Mouse (Mus musculus) spleen, postnatal 10 days (tissue): ENCODE results near the gene Osbpl2.
A peak's percentile ranks its signal among the peaks of the same experiment; 100 is the strongest.

ENCODE experiments used
- DNase-seq, 2 experiments: peaks; one replicate each; pipeline ENCODE4 v3.0.0; 2021 to 2022; ENCODE audit warnings: low spot score in 2 of 2

Osbpl2 gene

DNA sequence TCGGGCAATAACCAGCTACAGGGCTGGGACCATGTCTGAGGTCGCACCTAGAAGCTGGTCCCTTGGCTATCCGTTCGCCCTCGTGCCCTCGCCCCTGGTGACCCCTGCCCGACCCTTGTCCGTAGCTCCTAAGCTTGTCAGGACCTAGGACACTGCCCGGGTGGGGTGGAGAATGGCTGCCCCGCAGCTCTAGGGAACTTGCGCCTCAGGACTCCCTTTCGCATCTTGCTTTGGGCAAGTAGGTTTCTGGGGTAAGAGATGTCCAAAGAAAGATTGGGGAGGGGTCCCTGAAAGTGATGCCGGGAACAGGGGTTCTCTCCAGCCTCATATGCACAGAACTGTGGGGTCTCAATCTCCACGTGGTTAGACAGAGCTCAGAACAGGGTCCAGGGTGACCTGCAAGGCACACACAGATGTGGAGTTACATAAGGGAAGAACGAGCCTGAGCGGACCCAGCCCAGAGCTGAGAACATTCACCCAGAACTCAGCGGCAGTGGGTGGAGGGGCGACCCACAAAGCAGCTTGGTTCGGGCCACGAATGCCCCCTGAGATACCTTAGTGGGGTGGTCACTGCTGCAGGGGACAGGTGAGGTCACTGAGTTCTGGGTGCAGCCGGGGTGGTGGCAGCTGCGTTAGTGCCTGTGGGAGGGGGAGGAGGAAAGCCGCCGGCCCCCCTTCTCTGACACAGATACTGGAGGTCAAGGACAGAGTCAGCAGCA, 14.3 kb upstream of the Osbpl2 start:
- no peak for DNase-seq

GRCm38 (mm10) chr2:180105441-180106190, 13.5 kb upstream of the Osbpl2 start:
- no peak for DNase-seq

GRCm38 (mm10) chr2:180107081-180107480, 12.0 kb upstream of the Osbpl2 start:
- DNase-seq = peak in 1 of 2 experiments; percentile 48

DNA sequence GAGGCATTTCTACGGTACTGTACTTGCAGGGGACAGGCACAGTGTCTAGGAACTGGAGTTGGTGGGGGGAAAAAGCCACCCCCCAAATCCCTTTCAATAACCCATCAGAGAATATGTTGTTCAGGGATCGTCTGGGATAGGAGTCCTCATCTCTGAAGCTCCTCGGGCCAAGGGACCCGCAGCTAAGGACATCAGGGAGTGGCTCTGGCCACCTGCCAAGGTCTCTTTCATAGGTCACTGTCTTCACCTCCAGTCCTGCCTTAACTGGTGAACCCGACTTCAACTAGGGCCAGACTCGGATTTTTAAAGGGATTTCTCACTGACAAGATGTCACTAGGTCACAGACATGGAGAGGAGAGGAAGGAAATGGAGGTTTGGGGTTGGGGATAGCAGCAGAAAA, 10.8 kb upstream of the Osbpl2 start:
- no peak for DNase-seq

GRCm38 (mm10) chr2:180113909-180114890, 4.9 kb upstream of the Osbpl2 start:
- DNase-seq = no peak

GRCm38 (mm10) chr2:180115279-180115678, 3.8 kb upstream of the Osbpl2 start:
- no peak for DNase-seq

DNA sequence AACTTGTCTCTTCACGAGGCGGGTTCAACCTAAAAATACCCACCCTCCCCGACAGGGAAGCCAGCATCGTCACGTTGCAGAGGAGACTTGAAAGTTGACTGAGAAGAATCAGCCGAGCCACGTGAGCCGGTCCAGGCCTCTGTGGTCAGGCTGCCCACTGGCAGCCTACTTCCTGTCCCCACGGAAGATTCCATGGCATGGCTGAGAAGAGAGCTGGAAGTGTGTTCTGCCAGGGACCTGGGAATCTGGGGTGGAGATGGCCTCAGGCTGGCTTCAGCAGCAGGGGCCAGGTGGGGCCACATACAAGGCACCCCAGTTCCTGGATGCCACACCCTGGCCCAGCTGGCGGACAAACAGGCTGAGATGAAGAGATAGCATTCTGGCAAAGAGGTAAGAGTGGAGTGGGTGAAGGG, 3.0 kb upstream of the Osbpl2 start:
- no peak for DNase-seq

DNA sequence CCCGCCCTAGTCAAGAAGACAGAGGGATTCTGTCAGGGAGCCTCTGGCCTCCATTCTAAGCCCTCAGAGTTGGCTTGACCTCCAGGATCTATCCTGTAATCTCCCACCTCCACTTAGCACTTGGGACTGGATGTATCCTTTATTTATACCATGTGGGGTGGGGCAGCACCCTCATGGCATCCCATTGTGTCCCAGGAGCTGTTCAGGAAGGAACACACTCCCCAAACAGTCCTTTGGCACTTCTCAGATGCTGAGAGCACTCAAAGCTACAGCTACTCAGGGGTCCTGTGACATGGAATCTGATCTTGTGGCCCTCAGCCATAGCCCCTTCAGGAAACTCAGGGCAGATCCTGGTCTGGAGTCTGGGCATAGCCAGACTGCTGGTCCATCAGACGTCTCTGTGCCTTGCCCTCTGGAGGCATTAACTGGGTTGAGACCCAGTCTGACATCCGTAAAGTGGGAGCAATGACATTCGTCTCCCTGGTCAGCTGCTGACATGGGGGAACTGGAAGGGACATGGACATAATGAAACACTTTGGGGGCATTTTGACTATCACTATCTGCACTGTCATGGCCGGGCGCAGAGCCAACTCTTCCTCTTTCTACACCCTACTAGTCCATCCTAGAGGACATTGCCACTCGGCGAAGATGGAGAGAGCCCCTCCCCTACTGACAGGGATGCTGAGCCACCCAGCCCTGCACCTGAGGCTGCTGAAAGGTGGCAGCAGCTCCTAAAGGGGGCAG, 2.2 kb upstream of the Osbpl2 start:
- DNase-seq = peak in 1 of 2 experiments; percentile 49

- peak in 1 of 2 experiments; percentile 44 for DNase-seq
These were observed 1.5 kb upstream of the Osbpl2 start for GRCm38 (mm10) chr2:180117485-180118194.

DNA sequence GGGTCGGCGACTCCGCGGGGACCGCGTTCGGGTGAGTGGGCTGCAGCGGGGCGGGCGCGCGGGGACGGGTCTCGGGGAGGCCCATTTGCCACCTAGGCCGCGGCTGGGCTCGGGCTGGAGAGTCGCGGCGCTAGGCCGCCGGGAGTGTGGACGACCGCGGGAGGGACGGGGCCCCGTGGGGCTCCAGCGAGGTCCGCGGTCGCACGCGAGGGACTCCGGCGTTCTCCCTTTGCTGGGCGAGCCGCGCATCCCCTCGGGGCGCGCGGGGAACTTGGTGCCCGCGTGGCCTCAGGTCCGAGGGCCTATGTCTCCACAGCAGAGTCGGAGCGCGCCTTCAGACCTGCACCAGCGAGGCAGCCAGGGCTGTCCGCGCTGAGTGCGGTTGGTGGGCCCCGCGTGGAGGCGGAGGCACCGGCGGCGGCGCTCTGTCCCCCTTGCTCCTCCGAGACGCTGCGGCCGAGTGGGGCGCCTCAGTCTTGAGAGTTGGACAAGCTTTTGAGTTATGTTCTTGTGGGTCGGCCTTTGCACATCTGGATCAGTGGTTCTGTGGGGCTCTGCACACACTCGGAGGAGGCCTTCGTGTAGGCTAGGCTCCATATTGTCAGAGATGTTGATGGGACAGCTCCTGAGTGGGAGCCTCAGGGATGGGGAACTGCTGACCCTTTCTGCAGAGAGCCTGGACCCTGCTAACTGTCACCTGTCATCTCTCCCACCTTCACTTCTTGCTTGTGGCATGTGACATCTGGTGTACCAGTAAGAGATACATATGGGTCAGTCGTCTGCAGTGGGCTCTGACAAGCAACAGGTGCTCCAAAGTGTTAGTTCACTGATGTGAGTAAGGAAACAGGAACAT, 559 bp downstream of the Osbpl2 start:
- DNase-seq = peak in 1 of 2 experiments; percentile 67

- no peak for DNase-seq
These were observed 1.2 kb downstream of the Osbpl2 start for GRCm38 (mm10) chr2:180120292-180120761.

DNA sequence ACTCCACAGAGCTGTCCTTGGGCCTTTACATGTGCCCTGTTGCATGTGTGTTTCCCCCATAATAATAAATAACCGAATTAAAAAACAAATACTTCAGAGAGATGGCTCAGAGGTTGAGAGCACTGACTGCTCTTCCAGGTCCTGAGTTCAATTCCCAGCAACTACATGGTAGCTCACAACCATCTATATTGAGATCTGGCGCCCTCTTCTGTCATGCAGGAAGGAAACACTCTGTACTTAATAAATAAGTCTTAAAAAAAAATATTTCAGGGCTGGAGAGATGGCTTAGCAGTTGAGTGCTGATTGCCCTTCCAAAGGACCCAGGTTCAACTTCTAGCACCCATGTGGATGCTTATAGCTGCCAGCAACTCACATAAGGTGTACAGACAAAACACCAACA, 5.1 kb downstream of the Osbpl2 start:
- no peak for DNase-seq

- DNase-seq = no peak
These were observed 7.1 kb downstream of the Osbpl2 start for GRCm38 (mm10) chr2:180126195-180126594.

- no peak for DNase-seq
These were observed 8.6 kb downstream of the Osbpl2 start for GRCm38 (mm10) chr2:180127675-180128074.

GRCm38 (mm10) chr2:180133231-180133630, 14.1 kb downstream of the Osbpl2 start:
- no peak for DNase-seq

- DNase-seq = no peak
These were observed 14.8 kb downstream of the Osbpl2 start for GRCm38 (mm10) chr2:180133911-180134310.

GRCm38 (mm10) chr2:180135414-180135813, 16.3 kb downstream of the Osbpl2 start:
- DNase-seq = no peak

DNA sequence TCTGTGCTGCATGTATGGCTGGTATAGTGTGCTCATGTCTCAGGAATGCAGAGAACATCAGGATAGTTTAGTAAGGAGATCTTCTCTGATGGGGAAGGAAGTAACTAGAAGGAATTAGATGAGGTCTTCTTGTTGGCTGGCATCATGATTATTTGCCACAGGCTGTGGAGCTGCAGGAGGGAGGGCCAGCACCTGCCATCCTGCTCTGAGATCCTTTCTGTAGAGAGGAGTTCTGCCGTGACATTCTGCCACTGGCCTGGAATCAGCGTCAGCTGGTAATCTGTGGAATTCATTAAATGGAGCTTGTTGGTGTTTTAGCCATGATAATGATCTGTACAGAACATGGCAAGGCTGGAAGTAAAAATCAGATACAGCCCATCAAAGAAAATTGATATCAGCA, 27.0 kb downstream of the Osbpl2 start:
- DNase-seq = no peak

GRCm38 (mm10) chr2:180147379-180147778, 28.3 kb downstream of the Osbpl2 start:
- no peak for DNase-seq

DNA sequence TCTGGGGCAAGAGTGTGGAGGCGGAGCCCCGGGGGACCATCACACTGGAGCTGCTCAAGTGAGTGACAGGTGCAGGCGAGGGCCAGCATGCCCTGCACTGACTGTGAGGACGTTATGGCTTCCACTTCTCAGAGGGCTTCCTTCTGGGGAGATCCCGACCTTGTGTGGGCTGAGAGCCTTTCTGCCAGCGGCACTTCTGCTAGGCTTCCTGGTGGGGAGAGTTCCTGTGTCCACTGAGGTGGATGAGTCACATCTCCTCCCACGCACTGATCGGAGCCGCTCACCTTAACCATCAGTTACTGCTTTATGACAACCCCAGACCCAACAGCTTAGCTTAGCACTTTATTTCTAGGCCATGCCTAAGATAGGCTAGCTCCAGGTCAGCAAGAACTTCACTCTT, 29.4 kb downstream of the Osbpl2 start:
- DNase-seq = no peak
